Mouse (Mus musculus): ENCODE measurements around the gene Ppp4c.

The Ppp4c gene

DNA sequence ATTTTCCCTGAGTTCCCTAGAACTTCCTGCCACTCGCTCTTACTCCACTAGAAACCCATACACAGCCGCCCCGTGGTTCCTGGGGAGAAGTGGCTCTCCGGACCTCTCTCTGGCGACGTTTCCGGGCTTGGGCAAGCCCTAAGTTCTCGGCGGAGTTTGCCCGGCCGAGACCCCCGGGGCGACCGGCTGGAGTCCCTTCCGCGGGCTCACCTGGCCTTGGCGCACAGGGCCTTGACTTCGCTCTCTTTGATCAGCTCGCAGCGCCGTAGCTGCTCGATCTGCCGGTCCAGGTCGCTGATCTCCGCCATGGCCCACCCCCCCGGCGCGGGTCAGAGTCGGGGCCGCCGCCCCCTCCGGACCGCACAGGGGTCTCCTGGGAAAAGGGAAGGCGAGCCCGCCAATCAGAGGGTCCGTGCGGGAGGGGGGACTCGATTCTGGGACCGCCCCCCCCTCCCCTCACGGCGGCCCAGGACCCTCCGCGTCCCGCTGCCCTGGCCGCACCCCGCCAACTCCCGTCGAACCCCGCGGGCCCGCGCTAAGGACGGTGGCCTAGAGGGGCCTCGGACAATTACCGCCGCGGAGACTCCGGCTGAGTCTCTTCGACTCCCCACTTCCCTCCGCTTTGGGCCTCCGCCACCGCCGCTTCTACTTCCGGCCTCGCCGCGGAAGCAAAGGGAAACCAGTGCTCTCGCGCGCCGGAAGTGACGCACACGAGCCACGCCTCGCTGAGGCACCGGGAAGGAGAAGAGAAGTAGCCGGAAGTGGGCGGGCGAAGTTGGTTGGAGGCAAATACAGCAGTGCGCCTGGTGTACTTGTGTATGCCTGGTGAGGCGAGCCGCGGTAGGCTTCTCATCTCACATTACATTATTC is at the start of gene Ppp4c:
Ppp4c (minus strand) TSS at position 646 of the 870 bp plus-strand sequence.
- in situ Hi-C loops (cut with MseI, MboI) = no loop called here

DNA sequence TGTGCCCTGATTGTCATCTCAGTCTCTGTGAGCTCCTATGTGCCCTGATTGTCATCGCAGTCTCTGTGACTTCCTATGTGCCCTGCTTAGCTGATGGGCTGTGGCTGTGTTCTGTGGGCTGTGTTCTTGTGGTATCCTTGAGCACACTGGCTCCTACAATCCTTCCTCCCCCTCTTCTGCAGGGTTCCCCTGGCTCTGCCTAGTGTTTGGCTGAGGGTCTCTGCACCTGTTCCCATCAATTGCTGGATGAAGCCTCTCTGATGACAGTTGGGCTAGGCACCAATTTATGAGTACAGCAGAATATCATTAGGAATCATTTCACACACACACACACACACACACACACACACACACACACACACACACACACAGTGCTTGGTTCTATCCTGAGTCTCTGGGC is 41.0 kb upstream of the Ppp4c start:
- in situ Hi-C loops (cut with MseI, MboI) = loop anchor here in 1 of 2 experiments (10.0 to 25.0 kb wide), 2 partner anchors 129 to 272 kb away; partner anchors contain the start of gene Sez6l2

DNA sequence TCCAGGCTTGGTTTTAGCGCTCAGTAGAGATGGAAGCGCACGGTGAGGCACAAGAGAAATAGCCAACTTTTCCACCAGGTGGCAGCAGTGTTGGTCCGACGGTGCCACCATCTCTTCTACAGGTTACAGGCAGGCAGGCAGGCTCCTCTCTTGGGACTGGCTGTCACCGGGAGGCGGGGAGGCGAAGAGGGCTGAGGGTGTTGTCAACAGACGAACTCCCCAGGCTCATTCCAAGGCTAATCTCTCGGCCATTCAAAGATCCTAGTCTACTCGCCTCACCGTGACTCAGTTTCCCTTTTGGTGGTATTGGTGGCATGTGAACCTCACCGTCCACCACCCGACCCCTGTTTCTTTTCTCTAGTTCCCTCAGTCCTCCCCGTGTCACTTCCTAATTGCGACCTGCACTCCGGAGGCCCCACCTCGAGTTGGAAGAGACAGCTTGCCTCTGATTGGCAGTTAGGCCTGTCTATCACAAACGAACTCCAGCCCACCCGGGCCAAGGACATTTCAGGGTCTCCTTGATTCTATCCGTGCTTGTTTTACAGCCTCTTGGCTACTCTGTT is 39.8 kb upstream of the Ppp4c start:
- in situ Hi-C loops (cut with MseI, MboI) = loop anchor here in 1 of 2 experiments (10.0 to 25.0 kb wide), 2 partner anchors 130 to 273 kb away; partner anchors contain the start of gene Sez6l2

DNA sequence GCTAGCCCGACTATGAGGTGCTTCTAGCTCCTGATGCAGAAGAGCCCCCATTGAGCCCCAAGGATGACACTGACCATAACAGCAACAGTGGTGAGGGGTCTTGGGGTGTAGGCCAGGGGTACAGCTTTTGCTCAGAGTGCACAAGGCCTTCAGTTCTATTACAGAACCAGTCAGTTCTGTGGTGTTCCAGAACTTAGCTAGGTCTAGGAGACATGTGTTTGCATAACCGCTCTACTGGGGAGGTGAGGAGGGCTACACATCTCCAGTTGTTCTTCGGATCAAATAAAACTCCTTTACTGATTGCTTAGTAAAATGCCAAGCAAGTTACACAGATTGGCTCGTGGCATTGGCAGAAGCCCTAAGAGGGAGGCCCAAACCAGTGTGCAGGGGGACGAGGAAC is 39.2 kb upstream of the Ppp4c start, which contains the start of gene 4930451I11Rik:
4930451I11Rik (minus strand) TSS at position 101 of the 400 bp plus-strand sequence.
- in situ Hi-C loops (cut with MseI, MboI) = loop anchor here in 1 of 2 experiments (10.0 to 25.0 kb wide), 2 partner anchors 131 to 273 kb away; partner anchors contain the start of gene Sez6l2

DNA sequence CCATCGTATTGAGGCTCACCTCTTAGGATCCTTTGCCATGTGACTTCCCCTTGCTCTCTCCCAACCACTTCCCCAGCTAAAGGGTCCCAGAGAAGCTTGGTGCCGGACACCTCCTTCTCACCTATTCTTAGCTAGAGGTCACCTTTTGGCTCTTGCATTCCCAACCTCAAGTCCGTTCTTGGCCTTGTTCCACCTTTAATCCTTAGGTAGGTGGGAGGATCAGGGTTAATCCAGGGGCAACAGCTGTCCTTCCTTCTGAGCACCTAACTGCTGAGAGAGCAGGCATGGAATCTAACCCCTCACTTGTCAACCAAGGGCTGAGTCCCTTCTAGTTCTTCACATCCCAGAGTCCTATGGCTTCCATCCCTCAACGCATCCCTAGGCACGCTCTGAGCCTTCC is 33.7 kb upstream of the Ppp4c start:
- in situ Hi-C loops (cut with MseI, MboI) = loop anchor here (10.0 to 25.0 kb wide), 4 partner anchors 109 to 279 kb away; partner anchors contain the start of gene Sez6l2 (in 1 of the 2)

DNA sequence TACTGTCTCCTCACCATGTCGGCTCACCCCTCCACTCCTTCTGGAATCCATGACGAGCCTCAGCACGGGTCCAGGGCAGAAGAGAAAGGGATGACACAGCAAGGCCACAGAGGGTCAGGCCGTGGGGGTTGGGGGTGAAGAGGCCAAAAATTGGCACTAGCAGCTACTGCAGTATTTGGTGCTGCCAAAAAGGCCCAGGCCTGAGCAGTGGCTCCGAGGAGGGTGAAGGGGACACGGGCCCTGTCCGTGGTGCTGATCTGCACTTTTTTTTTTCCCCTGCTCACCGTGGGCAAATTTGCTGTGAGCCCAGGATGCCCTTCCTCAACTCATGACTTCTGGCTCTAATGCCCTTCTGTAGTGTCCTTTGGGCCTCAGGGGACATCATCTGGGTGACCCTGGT is 33.1 kb upstream of the Ppp4c start:
- in situ Hi-C loops (cut with MseI, MboI) = loop anchor here (10.0 to 25.0 kb wide), 4 partner anchors 109 to 279 kb away; partner anchors contain the start of gene Sez6l2 (in 1 of the 2)

DNA sequence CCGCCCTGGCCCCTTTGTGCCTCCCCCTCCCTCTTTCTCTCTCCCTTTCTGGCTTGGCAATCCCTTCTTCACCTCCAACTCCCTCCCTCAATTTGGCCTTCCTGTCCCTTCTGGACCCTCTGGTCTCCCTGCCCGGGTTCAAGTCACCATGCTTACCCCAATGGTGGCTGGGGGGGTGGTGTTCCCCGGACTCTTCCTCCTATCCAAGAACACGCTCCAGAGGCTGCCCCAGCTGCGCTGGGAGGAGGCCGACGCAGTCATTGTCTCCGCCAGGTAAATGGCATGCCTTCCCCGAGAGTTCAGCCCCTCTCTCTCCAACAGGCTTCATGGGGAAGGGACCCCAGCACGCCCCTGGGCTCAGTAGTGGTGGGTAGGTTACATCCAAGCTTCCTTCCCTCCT is 31.6 kb upstream of the Ppp4c start:
- in situ Hi-C loops (cut with MseI, MboI) = loop anchor here in 1 of 2 experiments (10.0 kb wide), 3 partner anchors 111 to 281 kb away; no protein-coding TSS in a partner anchor

DNA sequence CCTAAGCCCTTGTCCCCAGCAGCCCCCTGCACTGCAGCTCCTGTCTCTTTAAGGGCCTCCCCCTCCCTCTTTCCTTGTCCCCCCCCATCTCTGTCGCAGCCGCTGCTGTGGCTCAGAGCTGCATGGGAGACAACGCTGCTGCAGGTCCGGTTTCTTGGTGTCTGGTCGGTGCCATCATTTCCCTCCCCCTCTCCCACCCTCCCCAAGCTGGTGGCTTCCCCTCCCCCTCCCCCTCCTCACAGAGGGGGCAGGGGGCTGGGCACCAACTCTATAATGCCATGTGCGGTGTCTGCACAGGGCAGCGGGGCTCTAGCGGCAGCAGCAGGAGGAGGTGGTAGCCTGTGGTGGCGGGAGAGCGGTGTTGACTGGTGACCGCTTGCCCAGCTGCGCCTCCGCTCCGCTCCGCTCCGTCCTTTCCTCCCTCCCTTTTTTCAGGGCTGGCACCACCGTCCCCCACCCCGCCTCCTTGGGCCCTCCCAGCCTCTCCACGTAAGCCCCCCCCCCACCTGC is 31.0 kb upstream of the Ppp4c start:
- in situ Hi-C loops (cut with MseI, MboI) = loop anchor here in 1 of 2 experiments (10.0 kb wide), 3 partner anchors 112 to 282 kb away; no protein-coding TSS in a partner anchor

DNA sequence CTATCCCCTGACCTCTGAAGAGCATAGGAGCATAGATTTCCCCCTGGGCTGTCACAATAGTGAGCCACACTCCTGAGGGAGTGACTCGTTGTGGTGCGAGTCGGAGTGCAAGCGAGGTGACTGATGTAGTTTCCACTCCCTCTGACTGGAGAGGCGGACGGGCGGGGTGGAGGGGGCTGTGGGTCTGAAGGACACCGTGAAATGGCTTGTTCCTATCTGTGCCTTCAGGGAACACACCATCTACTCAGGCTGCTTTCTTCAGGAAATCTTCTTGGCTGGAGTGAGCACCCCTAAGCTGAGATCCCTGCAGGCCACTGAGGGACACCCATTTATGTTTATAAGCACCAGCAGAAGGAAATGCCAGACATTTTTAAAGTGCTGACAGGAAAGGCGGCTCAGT is 30.4 kb upstream of the Ppp4c start:
- in situ Hi-C loops (cut with MseI, MboI) = loop anchor here in 1 of 2 experiments (10.0 kb wide), 3 partner anchors 112 to 282 kb away; no protein-coding TSS in a partner anchor

DNA sequence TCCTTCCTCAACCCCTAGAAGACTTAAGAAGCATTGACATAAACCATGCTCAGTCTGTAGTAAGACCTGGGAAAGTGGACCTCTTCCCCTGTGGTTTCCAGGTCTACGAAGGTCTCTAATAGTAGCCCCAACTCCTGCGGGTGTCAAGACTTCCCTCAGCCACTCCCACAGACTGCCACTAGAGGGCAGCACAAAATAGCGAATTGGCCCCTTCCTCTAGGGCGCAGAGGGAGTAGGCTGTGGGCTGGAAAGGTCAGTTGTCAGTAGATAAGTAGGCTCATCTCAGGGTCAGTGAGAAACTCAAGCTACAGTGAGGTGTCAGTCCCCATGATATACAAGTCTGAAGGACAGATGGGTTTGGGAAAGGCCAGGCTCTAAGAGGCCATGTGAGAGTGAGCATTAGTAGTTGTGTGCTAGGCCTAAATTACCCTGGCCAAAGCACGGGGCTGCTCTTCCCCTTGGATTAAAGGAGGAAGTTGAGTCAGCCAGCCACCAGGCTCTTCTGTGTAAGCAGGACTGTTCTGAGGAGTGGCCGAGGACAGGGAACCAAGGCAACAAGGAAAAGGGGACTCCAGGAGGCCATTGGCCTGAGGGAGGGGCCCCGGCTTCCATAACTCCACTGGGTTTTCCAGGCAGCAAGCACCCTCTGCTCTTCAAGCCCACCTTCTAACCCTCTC is 29.7 kb upstream of the Ppp4c start:
- in situ Hi-C loops (cut with MseI, MboI) = loop anchor here in 1 of 2 experiments (10.0 kb wide), 3 partner anchors 113 to 283 kb away; no protein-coding TSS in a partner anchor

DNA sequence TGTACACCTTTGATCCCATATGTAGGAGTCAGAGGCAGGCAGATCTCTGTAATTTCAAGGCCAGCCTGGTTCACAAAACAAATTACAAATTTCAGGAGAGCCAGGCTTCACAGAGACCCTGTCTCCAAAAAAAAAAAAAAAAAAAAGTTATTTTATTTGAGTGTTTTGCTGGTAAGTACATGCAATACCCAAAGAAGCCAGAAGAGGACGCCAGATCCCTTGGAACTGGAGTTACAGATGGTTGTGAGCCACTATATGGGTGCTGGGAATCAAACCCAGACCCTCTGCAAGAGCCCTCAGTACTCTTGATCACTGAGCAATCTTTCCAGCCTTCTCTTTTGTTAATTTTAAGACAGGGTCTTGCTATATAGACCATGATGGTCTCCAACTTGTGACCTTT is 26.5 kb upstream of the Ppp4c start:
- in situ Hi-C loops (cut with MseI, MboI) = no loop called here

DNA sequence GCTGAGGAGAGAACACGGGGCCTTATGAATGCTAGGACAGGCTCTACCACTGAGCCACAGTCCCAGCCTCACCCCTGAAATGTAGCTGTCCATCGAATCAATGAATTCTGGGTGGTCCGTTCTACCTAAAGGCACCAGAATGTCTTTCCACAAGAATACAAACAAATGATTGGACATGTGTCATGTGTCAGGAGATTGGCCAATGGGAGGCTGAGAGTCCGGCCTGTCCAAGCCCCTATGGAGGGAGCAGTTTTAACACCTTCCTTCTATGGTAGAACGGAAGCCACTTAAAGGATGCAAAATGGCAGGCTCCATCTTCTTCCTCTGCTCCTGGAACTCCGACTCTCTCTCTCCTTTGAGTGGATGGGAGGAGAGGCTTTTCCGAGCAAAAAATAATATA is 25.3 kb upstream of the Ppp4c start:
- in situ Hi-C loops (cut with MseI, MboI) = no loop called here

DNA sequence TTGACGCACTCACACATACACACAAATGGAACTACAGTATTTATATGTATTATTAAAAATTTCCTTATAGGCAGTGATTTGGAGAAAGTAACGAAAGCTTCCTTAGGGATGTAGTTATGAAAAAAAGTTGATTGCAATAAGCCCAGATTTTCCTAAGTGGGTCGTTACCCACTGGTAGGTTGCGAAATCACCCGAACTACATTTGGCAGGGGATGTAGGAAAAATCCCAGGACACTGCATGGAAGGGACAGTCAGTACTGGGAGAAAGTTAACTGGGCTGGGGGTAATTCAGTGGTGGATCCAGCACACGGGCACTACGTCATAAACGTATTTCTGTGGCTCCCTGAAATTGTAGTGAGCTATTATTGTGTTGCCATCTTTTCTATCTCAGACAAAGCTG is 24.2 kb upstream of the Ppp4c start:
- in situ Hi-C loops (cut with MseI, MboI) = no loop called here

DNA sequence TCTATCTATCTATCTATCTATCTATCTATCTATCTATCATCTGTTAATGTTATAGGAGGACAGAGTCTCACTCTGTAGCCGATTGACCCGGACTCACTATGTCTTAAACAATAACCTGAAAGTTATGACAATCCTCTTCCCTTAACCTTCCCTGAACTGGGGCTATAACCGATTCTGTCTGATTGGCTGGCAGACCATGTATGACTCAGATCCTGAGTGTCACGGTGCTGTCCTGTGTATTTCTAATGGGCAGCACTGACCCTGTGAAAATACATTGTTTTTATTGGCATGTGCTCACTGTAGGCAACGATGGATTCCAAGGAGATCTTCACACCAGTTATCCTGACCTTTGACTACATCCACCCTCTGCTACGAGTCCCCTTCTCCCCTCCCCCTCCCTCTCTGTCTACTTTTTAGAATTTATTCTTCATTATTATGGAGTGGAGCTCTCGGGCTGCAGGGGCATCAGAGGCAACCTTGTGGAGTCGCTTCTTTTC is 23.5 kb upstream of the Ppp4c start:
- in situ Hi-C loops (cut with MseI, MboI) = no loop called here

DNA sequence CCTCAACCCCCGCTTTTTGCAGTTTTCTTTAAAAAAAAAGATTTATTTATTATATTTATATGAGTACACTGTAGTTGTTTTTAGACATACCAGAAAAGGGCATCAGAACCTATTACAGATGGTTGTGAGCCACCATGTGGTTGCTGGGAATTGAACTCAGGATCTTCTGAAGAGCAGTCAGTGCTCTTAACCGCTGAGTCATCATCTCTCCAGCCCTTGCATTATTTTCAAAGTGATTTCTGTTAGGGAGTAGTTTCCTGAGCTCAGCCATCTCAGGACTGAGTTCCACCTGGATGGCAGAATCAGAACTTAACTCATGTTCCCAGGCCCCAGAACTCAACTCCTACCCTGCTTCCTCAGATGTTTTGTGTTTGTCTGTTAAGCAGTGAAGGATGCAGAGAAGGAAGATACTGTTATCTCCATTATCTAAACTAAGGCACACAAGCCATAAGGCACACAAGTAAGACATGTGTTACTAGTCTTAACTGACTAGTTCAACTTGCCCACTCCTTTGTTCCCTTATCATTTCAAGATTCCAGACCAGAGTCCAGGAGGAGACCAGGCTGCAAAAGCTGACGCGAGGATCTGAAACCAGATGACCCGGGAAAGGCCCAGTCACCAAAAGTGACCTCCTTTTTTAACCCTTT is 17.6 kb upstream of the Ppp4c start:
- in situ Hi-C loops (cut with MseI, MboI) = no loop called here

DNA sequence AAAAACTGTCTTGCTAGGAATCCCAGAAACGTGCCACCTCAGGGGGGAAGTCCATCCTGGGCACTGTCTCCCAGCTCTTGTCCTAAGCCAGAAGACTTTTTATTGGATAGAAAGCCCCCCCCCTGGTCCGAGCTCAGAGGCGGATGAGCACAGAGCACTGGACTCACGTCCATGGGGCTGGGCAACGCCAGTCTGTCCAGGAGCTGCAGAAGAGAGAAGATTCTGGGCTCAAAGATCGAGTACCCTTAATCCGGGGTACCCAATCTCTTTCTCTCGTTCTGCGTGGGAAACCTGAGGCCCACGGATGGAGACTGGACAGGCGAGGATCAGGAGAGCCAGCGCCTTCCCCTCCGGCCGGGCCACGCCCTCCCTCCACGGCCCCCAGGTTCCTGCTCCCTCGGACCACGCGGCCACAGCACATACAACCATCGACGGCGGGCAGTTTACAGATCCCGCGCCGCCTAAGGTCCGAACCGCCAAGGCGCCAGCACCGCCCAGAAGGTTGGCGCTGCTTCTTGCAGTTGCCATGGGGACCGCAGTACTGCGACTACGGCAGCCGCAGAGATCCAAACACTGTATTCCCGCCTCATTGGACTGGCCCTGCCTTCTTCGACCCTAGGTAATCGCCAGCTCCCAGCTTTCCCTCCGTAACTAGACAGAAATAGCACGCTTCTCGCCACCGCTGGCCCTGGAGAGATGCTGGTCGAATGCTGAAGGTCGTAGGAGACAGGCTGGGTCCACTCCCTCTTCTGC is 16.6 kb upstream of the Ppp4c start:
- in situ Hi-C loops (cut with MseI, MboI) = no loop called here

DNA sequence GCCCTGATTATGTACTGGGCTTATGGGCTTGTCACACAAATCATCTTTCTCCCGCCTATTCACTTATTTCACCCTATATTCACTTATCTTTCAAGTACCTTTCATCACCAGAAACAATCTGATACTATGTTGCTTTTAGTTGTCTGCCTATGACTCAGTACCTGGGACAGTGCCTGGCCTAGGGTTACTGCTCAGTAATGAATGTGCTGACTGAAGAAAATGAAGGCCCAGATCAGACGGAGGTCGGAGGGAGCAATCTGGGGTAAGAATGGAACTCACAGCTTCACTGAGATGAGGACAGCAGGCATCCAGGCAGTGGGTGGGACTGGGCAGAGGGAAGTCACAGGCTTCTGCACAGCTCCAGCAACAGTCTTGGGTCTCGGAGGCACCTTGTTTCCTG is 15.1 kb upstream of the Ppp4c start:
- in situ Hi-C loops (cut with MseI, MboI) = no loop called here

DNA sequence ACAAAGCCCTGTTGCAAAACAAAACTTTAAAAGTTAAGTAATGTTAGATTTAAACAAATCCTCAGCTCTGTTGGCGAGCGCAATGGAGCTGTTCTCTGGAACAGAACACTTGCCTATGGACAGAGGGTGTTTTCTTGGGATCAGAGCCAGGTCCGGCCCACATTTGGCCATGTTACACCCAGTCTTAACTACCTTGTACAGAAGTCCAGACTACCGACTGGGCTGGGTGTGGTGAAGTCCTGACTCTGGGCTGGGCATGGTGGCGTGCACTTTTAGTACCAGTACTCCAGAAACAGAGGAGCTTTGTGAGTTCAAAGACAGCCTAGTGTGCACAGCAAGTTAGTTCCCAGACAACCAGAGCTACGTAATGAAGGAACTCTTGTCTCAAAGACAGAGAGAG is 14.7 kb upstream of the Ppp4c start:
- in situ Hi-C loops (cut with MseI, MboI) = no loop called here

DNA sequence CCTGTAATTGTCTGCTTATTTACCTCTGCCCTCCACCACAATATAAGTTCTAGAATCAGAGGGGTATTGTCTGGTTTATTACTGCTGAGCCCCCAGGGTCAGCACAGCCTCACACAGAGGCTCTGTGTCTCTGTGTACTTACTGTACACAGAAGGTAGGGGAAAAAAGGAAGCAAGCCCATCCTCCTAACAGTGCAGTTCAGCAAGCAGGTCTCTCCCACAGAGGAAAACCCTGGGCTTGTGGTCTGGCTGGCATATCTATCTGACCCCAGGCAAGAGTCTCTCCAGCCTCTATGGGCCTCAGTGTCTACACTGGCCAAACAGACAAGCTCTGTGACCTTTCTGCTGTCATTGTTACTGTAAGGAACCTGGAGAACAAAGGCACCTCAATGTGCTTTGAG is 11.5 kb upstream of the Ppp4c start:
- in situ Hi-C loops (cut with MseI, MboI) = no loop called here

DNA sequence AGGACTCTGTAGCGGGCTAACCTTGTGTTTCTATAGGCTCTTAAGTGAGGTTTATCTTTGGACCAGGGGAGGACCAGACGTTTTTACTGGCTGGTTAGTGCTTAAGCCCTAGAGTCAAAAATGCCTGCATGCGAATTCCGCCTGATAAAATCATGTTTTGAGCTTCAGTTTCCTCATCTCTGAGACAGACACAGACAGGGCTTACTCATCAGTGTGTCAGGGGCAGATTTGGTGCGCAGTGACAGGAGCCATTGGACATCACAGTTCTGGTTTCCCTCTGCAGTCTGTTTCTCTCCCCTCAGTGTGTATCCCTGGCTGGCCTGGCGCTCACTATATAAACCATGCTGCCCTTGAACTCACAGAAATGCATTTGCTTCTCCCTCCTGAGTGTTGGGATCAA is 10.9 kb upstream of the Ppp4c start:
- in situ Hi-C loops (cut with MseI, MboI) = no loop called here

Data from mouse trophoblast stem cell (cell line).